Mouse (Mus musculus) MEL (cell line): Measurements from ENCODE around the gene Zdhhc9. TPM values are rescaled to one million over a fixed set of nuclear protein-coding genes. Genes with fewer than 3 reads are reported as not detected.

Source experiments
- DNase-seq: peaks from one replicate; pipeline ENCODE4 v3.0.0; 2011; ENCODE audit warnings: low read depth, low spot score
- H3K27ac ChIP-seq: 2 replicates; pipeline ENCODE4 v1.5.1; 2012; ENCODE audit warnings: low read depth, mild to moderate bottlenecking, control low read depth, low read length, moderate library complexity; ENCODE audit not compliant: control insufficient read depth
- H3K27me3 ChIP-seq, 2 experiments: fragments of 150-350 bp in 1 of 2; sonication (generic) in 1 of 2; 2 replicates each; pipeline ENCODE4 v1.6.1; 2012; ENCODE audit warnings: low read length in 2 of 2, mild to moderate bottlenecking in 2 of 2, improper control_type of control experiment in 1 of 2, moderate library complexity in 1 of 2; ENCODE audit not compliant: insufficient read depth in 2 of 2, control insufficient read depth in 1 of 2
- H3K36me3 ChIP-seq, 2 experiments: 2 replicates each; pipeline ENCODE4 v1.6.1; 2012 to 2014; ENCODE audit warnings: low read length in 2 of 2, improper control_type of control experiment in 1 of 2, inconsistent platforms in 1 of 2, mild to moderate bottlenecking in 1 of 2; ENCODE audit not compliant: insufficient read depth in 2 of 2, control insufficient read depth in 1 of 2
- H3K4me1 ChIP-seq, 2 experiments: fragments of 150-350 bp in 1 of 2; sonication (generic) in 1 of 2; 2 replicates each; pipeline ENCODE4 v1.6.1; 2012; ENCODE audit warnings: low read length in 2 of 2, improper control_type of control experiment in 1 of 2, mild to moderate bottlenecking in 1 of 2; ENCODE audit not compliant: insufficient read depth in 2 of 2, control insufficient read depth in 1 of 2
- H3K4me3 ChIP-seq, 2 experiments: fragments of 150-350 bp in 1 of 2; sonication (generic) in 1 of 2; 2 replicates each; pipeline ENCODE4 v1.5.1; 2012; ENCODE audit warnings: low read depth in 2 of 2, low read length in 2 of 2, mild to moderate bottlenecking in 2 of 2, moderate library complexity in 2 of 2, control low read depth in 1 of 2, improper control_type of control experiment in 1 of 2; ENCODE audit not compliant: control insufficient read depth in 1 of 2, insufficient read depth in 1 of 2
- H3K79me2 ChIP-seq: 2 replicates; pipeline ENCODE4 v1.6.1; 2012; ENCODE audit warnings: mild to moderate bottlenecking, low read length, moderate library complexity; ENCODE audit not compliant: control insufficient read depth, poor library complexity, insufficient read depth
- H3K9ac ChIP-seq: 2 replicates; pipeline ENCODE4 v1.6.1; 2012; ENCODE audit warnings: low read depth, mild to moderate bottlenecking, control low read depth, low read length, moderate library complexity; ENCODE audit not compliant: control insufficient read depth, poor library complexity, severe bottlenecking
- H3K9me3 ChIP-seq: fragments of 150-350 bp; sonication (generic); replicated peaks from 2 replicates; pipeline ENCODE4 v1.6.1; 2012; ENCODE audit warnings: mild to moderate bottlenecking, low read length, improper control_type of control experiment, moderate library complexity; ENCODE audit not compliant: insufficient read depth
- BHLHE40 ChIP-seq: IDR thresholded peaks from 2 replicates; pipeline ENCODE4 v1.6.1; 2012; ENCODE audit warnings: low read depth, mild to moderate bottlenecking, inconsistent platforms, low read length, improper control_type of control experiment, borderline replicate concordance
- CHD1 ChIP-seq: IDR thresholded peaks from 2 replicates; pipeline ENCODE4 v1.6.1; 2012; ENCODE audit warnings: low read depth, mild to moderate bottlenecking, inconsistent platforms, low read length, improper control_type of control experiment
- ELF1 ChIP-seq: IDR thresholded peaks from 2 replicates; pipeline ENCODE4 v1.6.1; 2014; ENCODE audit warnings: low read depth, mild to moderate bottlenecking, inconsistent platforms, low read length, improper control_type of control experiment, moderate library complexity
- ETS1 ChIP-seq: IDR thresholded peaks from 2 replicates; pipeline ENCODE4 v1.6.1; 2012; ENCODE audit warnings: low read depth, mild to moderate bottlenecking, inconsistent platforms, low read length, improper control_type of control experiment, moderate library complexity
- GATA1 ChIP-seq: IDR thresholded peaks from 2 replicates; pipeline ENCODE4 v1.6.1; 2011; ENCODE audit warnings: low read depth, low read length, improper control_type of control experiment
- HCFC1 ChIP-seq: IDR thresholded peaks from 2 replicates; pipeline ENCODE4 v1.6.1; 2012; ENCODE audit warnings: low read depth, mild to moderate bottlenecking, inconsistent platforms, low read length, improper control_type of control experiment, moderate library complexity
- JUND ChIP-seq: IDR thresholded peaks from 2 replicates; pipeline ENCODE4 v1.6.1; 2011; ENCODE audit warnings: low read depth, mild to moderate bottlenecking, improper control_type of control experiment, low read length
- KAT2A ChIP-seq: conservative IDR thresholded peaks from 2 replicates; pipeline ENCODE4 v1.6.1; 2012; ENCODE audit warnings: low read depth, low read length, improper control_type of control experiment, inconsistent platforms
- MAFK ChIP-seq: IDR thresholded peaks from 2 replicates; pipeline ENCODE4 v1.6.1; 2011; ENCODE audit warnings: low read depth, mild to moderate bottlenecking, low read length, improper control_type of control experiment, borderline replicate concordance
- MAZ ChIP-seq: IDR thresholded peaks from 2 replicates; pipeline ENCODE4 v1.6.1; 2012; ENCODE audit warnings: low read depth, mild to moderate bottlenecking, inconsistent platforms, low read length, improper control_type of control experiment
- MEF2A ChIP-seq: IDR thresholded peaks from 2 replicates; pipeline ENCODE4 v1.6.1; 2014; ENCODE audit warnings: low read depth, mild to moderate bottlenecking, inconsistent platforms, low read length, improper control_type of control experiment; ENCODE audit not compliant: poor library complexity, insufficient replicate concordance, severe bottlenecking; ENCODE audit errors: extremely low read depth
- NELFE ChIP-seq: IDR thresholded peaks from 2 replicates; pipeline ENCODE4 v1.6.1; 2011; ENCODE audit warnings: low read depth, low read length, improper control_type of control experiment
- POLR2AphosphoS2 ChIP-seq: IDR thresholded peaks from 2 replicates; pipeline ENCODE4 v1.6.1; 2011; ENCODE audit warnings: low read length, improper control_type of control experiment
- RCOR1 ChIP-seq: IDR thresholded peaks from 2 replicates; pipeline ENCODE4 v1.6.1; 2012; ENCODE audit warnings: low read depth, mild to moderate bottlenecking, inconsistent platforms, low read length, improper control_type of control experiment
- SIN3A ChIP-seq: IDR thresholded peaks from 2 replicates; pipeline ENCODE4 v1.6.1; 2012; ENCODE audit warnings: low read length, improper control_type of control experiment, inconsistent platforms
- TAL1 ChIP-seq: IDR thresholded peaks from 2 replicates; pipeline ENCODE4 v1.6.1; 2012; ENCODE audit warnings: mild to moderate bottlenecking, inconsistent platforms, low read length, moderate library complexity, mixed read lengths
- TBP ChIP-seq: IDR thresholded peaks from 2 replicates; pipeline ENCODE4 v1.8.0; 2011; ENCODE audit warnings: low read depth, low read length, improper control_type of control experiment
- USF1 ChIP-seq: IDR thresholded peaks from 2 replicates; pipeline ENCODE4 v1.6.1; 2014; ENCODE audit warnings: low read depth, mild to moderate bottlenecking, inconsistent platforms, low read length, improper control_type of control experiment, moderate library complexity
- ZC3H11A ChIP-seq: IDR thresholded peaks from 2 replicates; pipeline ENCODE4 v1.6.1; 2012; ENCODE audit warnings: low read depth, mild to moderate bottlenecking, inconsistent platforms, low read length, improper control_type of control experiment
- polyA plus RNA-seq, 2 experiments: library from polyadenylated mRNA; stranded (reverse) in 1 of 2; unstranded in 1 of 2; fragments of >175 nt in 1 of 2; fragments of >200 nt in 1 of 2; gene quantifications; 2 replicates each; pipeline versions ENCODE4 v1.2.1 to v1.2.4; 2012; ENCODE audit warnings: low replicate concordance in 2 of 2, low read depth in 1 of 2; ENCODE audit not compliant: insufficient read length in 2 of 2, insufficient read depth in 1 of 2, missing spikeins in 1 of 2
- total RNA-seq: library from RNA; depleted of rRNA; stranded (reverse); fragments of 300-350 nt; gene quantifications from 2 replicates; pipeline ENCODE4 v1.2.3, GENCODE M21; 2012

The Zdhhc9 gene
- total and polyA plus RNA-seq, 3 experiments, result 2.3 to 51.7 (median 8.3) TPM

- Histone ChIP-seq H3K36me3 (no peaks in the 10 kb centered on the region; a peak in 1 of 4 replicates), H3K27me3 (no peaks in the 10 kb centered on the region)
- TF ChIP-seq POLR2AphosphoS2 (no peak), USF1 (no peak), ELF1 (no peak), MAZ (no peak), TBP (no peak), MEF2A (no peak), TAL1 (no peak), ETS1 (no peak), NELFE (no peak), HCFC1 (no peak), ZC3H11A (no peak), CHD1 (no peak)
Measured at GRCm38 (mm10) chrX:48199026-48199425, 9.7 kb downstream of the Zdhhc9 start.

DNA sequence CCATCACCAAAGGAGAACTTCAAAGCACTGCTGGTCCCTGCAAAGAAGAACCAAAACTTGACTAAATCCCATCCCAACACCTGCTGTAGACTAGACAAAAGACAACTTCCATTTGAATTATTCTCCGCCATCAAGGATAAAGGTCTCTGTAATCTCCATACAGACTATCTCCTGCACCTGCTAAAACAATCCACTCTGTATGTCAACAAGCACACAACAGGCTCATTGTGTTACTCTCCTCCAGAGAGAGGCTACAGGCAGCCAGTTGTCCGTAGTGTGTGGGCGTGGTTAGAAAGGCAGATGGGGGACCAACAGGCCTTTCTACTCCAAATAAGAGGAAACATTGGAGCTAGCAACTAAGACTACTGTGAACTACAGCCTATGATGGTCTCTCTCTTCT, 10.8 kb downstream of the Zdhhc9 start:
- H3K36me3 ChIP-seq, result no peaks in the 10 kb centered on the region
- H3K9ac ChIP-seq, result no peak overlapping the region
- H3K79me2 ChIP-seq, result no peaks in the 10 kb centered on the region
- H3K27ac ChIP-seq, result no peak overlapping the region
- no peaks in the 10 kb centered on the region for H3K27me3 ChIP-seq
- TF ChIP-seq JUND, result no peak
- no peak for TF ChIP-seq BHLHE40
- no peak for TF ChIP-seq SIN3A
- no peak for TF ChIP-seq POLR2AphosphoS2
- no peak for TF ChIP-seq GATA1
- TF ChIP-seq MEF2A, result no peak
- TF ChIP-seq MAFK, result no peak
- TF ChIP-seq KAT2A, result no peak
- no peak for TF ChIP-seq RCOR1
- H3K4me1 ChIP-seq, result no peaks in the 10 kb centered on the region
- no peaks in the 10 kb centered on the region for H3K9me3 ChIP-seq
- no peak overlapping the region for H3K4me3 ChIP-seq
- no peak for DNase-seq

More at GRCm38 (mm10) chrX:48199026-48199425, 9.7 kb downstream of the Zdhhc9 start:
- Histone ChIP-seq H3K27ac (no peak overlapping the region), H3K79me2 (no peaks in the 10 kb centered on the region), H3K9ac (no peak overlapping the region), H3K9me3 (no peaks in the 10 kb centered on the region), H3K4me3 (no peak overlapping the region), H3K4me1 (no peaks in the 10 kb centered on the region)
- DNase-seq, result no peak
